Mouse (Mus musculus) midbrain, postnatal 0 days (tissue): ENCODE results near the gene Echs1. TPM values are rescaled to one million over a fixed set of nuclear protein-coding genes. Genes with fewer than 3 reads are reported as not detected.
"Not testable (repeated sequence)": the region's sequence is repeated elsewhere in the genome, so short reads cannot be mapped to it uniquely, and the experiment has no call there.

Source experiments
- ATAC-seq: fragments of 200-750 bp; cut with Nextera tagmentation; 2 replicates; pipeline ENCODE4 v1.8.0; 2017; ENCODE audit warnings: moderate number of reproducible peaks, mild to moderate bottlenecking, moderate TSS enrichment, moderate library complexity; ENCODE audit not compliant: low FRiP score
- DNase-seq: peaks from one replicate; pipeline ENCODE4 v3.0.0-alpha.2; 2015; ENCODE audit warnings: low spot score
- H3K27ac ChIP-seq: fragments of 300-500 bp; sonication (generic); 2 replicates; pipeline ENCODE4 v1.5.1; 2014; ENCODE audit warnings: low read depth, mild to moderate bottlenecking, low read length, mixed read lengths
- H3K27me3 ChIP-seq: fragments of 300-500 bp; sonication (generic); 2 replicates; pipeline ENCODE4 v1.6.1; 2014; ENCODE audit warnings: low read length, control low read depth, mixed read lengths; ENCODE audit not compliant: insufficient read depth
- H3K36me3 ChIP-seq: fragments of 300-500 bp; sonication (generic); 2 replicates; pipeline ENCODE4 v1.6.1; 2014; ENCODE audit warnings: low read length, control low read depth, mixed read lengths; ENCODE audit not compliant: insufficient read depth
- H3K4me1 ChIP-seq: fragments of 300-500 bp; sonication (generic); 2 replicates; pipeline ENCODE4 v1.6.1; 2014; ENCODE audit warnings: mild to moderate bottlenecking, control low read depth, antibody characterized with exemption, low read length, mixed read lengths; ENCODE audit not compliant: insufficient read depth
- H3K4me2 ChIP-seq: fragments of 300-500 bp; sonication (generic); 2 replicates; pipeline ENCODE4 v1.6.1; 2014; ENCODE audit warnings: low read depth, mild to moderate bottlenecking, low read length, mixed read lengths; ENCODE audit not compliant: poor library complexity, severe bottlenecking
- H3K4me3 ChIP-seq: fragments of 300-500 bp; sonication (generic); 2 replicates; pipeline ENCODE4 v1.5.1; 2014; ENCODE audit warnings: low read depth, mild to moderate bottlenecking, low read length, moderate library complexity
- H3K9ac ChIP-seq: fragments of 300-500 bp; sonication (generic); replicated peaks from 2 replicates; pipeline ENCODE4 v1.6.1; 2014; ENCODE audit warnings: mild to moderate bottlenecking, low read length, moderate library complexity, mixed read lengths; ENCODE audit not compliant: poor library complexity, severe bottlenecking
- H3K9me3 ChIP-seq: fragments of 300-500 bp; sonication (generic); 2 replicates; pipeline ENCODE4 v1.6.1; 2016; ENCODE audit warnings: low read length, control low read depth
- CTCF ChIP-seq: IDR thresholded peaks from 2 replicates; pipeline ENCODE4 v1.5.1; 2016; ENCODE audit warnings: antibody characterized with exemption, mild to moderate bottlenecking
- WGBS: fragments of 180-500 bp; shearing (Covaris S2); extraction: QIAGEN DNeasy Blood & Tissue Kit; methylation state at CpG from one replicate; pipeline ENCODE4 v1.1.7; 2014; 5-methylcytosine and 5-hydroxymethylcytosine counted together
- polyA plus RNA-seq: library from polyadenylated mRNA; unstranded; fragments of >200 nt; fragmentation: Nextera tagmentation; extraction: Ambion mirVana; gene quantifications from 2 replicates; pipeline ENCODE4 v1.2.1, GENCODE M21; 2015
- total RNA-seq: library from RNA; depleted of rRNA; stranded (reverse); fragments of >200 nt; gene quantifications from 2 replicates; pipeline ENCODE4 v1.2.3, GENCODE M21; 2014

Gene Echs1
- total and polyA plus RNA-seq, 2 experiments from 2014 or later, result 75.5 to 108 TPM

DNA sequence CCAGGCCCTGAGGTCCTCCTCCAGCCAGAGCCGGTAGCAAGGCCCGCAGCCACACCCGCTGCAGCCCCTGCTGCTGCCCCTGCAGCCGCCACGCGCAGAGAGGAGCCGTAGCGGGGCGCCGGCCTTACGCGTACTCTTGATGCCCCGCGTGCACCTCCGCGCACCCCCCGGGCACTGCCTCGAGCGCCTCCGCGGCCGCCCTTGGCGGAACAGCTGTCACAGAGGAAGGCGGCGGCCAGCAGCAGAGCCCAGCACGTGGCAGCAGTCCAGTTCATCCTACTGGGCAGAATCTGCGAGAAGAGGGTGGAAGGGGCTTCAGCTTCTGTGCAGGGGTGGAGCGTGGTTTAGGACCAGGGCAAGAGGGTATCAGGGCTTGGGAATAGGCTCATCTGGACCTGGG is 37.1 kb upstream of the Echs1 start:
- ATAC-seq (peak; percentile 36), DNase-seq (peak; percentile 54)
- no peaks in the 10 kb centered on the region for H3K9me3 ChIP-seq
- H3K4me1 ChIP-seq, result peaks cover 19% of the 10 kb centered on the region; the same call in 1 of the 2 replicates
- H3K9ac ChIP-seq, result peak overlapping the region; percentile 82
- peak overlapping the region; percentile 92 for H3K27ac ChIP-seq
- H3K27me3 ChIP-seq, result no peaks in the 10 kb centered on the region
- H3K4me3 ChIP-seq, result peak overlapping the region; percentile 49
- 3% methylated on average over 14 of the region's 28 CpGs for WGBS
- no peaks in the 10 kb centered on the region for H3K36me3 ChIP-seq
- TF ChIP-seq CTCF, result no peak
- peak overlapping the region; percentile 80 for H3K4me2 ChIP-seq

DNA sequence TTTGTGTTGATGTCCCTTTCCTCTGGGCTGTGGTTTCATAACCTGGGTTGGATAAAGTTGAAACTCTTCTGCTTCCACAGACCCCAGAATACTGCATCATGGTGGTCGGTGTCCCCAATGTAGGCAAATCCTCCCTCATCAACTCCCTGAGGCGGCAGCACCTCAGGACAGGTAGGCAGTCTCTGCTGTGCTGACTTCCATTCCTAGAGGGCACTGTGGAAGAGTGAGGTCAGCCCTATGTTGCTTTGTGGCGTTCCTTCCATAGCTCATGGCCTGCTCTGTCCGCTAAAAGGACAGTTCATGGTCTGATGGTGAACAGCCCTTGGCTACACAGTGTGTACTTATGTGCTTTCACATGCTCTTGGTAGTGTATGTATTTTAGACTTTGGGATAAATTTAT is 28.3 kb upstream of the Echs1 start:
- DNase-seq, result no peak

DNA sequence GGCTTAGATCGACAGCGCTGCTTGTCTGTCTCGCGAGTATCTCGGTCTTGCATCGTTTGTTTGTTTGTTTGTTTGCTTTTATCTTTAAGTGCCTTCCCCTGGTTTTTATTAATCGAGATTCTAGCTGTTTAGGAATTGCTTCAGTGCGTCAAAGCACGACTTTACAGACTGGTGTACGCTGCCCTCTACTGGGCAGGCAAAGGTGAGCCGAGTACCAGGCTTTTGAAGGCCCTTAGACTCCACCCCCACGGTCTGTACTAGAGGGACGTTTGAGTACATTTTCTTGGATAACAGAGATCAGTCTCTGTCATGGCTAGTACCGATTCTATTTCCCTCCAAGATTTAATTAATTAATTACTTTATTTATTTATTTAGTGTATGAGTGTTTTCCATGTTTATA is 25.1 kb upstream of the Echs1 start:
- no peak overlapping the region for H3K27ac ChIP-seq
- TF ChIP-seq CTCF, result peak; percentile 71
- H3K9ac ChIP-seq, result no peak overlapping the region
- H3K9me3 ChIP-seq, result no peaks in the 10 kb centered on the region
- H3K4me3 ChIP-seq, result no peak overlapping the region
- H3K4me2 ChIP-seq, result no peak overlapping the region
- H3K4me1 ChIP-seq, result peaks cover 4% of the 10 kb centered on the region
- H3K36me3 ChIP-seq, result no peaks in the 10 kb centered on the region
- DNase-seq (peak; percentile 65), ATAC-seq (no peak)
- 6% methylated on average over 14 of the region's 14 CpGs for WGBS
- H3K27me3 ChIP-seq, result no peaks in the 10 kb centered on the region

More for the DNA sequence above, 28.3 kb upstream of the Echs1 start:
- Histone ChIP-seq H3K27me3 (no peaks in the 10 kb centered on the region), H3K4me2 (no peak overlapping the region), H3K4me1 (no peaks in the 10 kb centered on the region), H3K9me3 (no peaks in the 10 kb centered on the region), H3K4me3 (no peak overlapping the region), H3K36me3 (0 out of 2 replicates have a peak, but pooled peaks cover 2% of the 10 kb centered on the region), H3K27ac (no peak overlapping the region), H3K9ac (no peak overlapping the region)
- no peak for TF ChIP-seq CTCF
- 82% methylated on average over 4 of the region's 4 CpGs for WGBS
- ATAC-seq, result no peak

DNA sequence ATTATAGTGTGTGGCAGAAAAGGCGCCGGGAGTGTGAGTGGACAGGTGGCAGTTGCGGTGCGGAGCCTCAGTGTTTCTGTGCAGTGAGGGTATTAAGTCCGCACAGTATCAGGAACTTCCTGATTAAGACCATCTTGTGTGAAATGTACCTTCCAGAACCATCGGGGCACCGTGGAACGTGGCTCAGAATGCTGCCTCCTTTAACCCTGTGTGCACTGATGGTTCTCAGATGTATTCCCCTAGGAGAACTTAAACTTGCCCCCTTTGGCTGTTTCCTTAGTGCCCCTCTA is 21.7 kb upstream of the Echs1 start:
- Histone ChIP-seq H3K27ac (peak overlapping the region; percentile 89), H3K27me3 (no peaks in the 10 kb centered on the region), H3K36me3 (no peaks in the 10 kb centered on the region), H3K9ac (peak overlapping the region; percentile 76), H3K4me2 (peak overlapping the region; percentile 88), H3K9me3 (no peaks in the 10 kb centered on the region), H3K4me1 (peaks cover 4% of the 10 kb centered on the region), H3K4me3 (peak overlapping the region; percentile 63)
- no peak; the same call in 1 of the 2 replicates for ATAC-seq
- DNase-seq, result no peak
- no peak for TF ChIP-seq CTCF
- WGBS, result under 1% methylated on average over 8 of the region's 8 CpGs

DNA sequence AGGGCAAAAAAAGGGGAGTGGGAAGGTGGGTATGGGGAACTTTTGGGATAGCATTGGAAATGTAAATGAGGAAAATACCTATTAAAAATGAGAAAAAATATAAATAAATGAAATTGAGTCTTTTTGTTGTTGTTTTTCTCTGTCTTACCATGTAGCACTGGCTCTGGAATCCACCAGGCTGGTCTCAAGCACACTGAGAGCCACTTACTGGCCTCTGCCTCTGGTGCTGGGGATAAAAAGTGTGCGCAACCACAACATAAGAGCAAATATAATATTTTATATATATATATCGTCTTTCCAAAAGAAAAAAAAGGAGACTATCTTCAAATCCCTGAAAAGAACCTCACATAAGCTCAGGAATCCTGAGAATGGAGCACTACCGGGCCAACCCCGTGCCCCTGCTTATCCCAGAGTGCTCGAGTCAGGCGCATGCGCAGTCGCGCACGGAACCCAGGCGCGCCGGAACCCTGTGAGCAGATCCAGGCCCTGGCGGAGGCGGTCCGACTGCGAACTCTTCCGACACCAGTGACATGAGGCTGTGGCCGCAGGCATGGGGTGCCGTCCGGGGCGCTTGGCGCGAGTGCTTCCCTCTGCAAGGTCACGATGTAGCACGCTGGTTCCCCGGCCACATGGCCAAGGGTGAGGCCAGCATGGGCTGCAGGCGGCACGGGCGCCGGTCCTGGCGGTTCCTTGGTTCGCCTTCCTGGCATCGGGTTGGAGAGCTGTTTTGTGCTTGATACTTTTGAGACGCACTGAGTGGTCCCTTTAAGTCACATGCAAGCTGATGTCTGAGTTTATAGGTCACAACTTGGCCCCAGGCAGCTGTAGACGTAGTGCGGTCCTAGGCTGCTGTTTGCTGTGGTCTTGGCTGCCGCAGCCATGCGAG is 21.1 kb upstream of the Echs1 start, which contains the start of gene Mtg1:
Gene Mtg1 (plus strand): TSS at position 430 of the 886 bp plus-strand sequence.
- ATAC-seq (peak; percentile 97), DNase-seq (peak; percentile 96)
- peak within 1 kb of the TSS; percentile 88 for H3K4me2 ChIP-seq
- no peaks in the 10 kb centered on the region for H3K27me3 ChIP-seq
- 2% methylated on average over 39 of the region's 39 CpGs for WGBS
- peak within 1 kb of the TSS; percentile 76 for H3K9ac ChIP-seq
- TF ChIP-seq CTCF, result peak; percentile 24; the same call in 1 of the 2 replicates
- H3K36me3 ChIP-seq, result no peaks in the 10 kb centered on the region
- H3K9me3 ChIP-seq, result no peaks in the 10 kb centered on the region
- H3K27ac ChIP-seq, result peak within 1 kb of the TSS; percentile 89
- H3K4me1 ChIP-seq, result peaks cover 4% of the 10 kb centered on the region
- H3K4me3 ChIP-seq, result peak within 1 kb of the TSS; percentile 63

DNA sequence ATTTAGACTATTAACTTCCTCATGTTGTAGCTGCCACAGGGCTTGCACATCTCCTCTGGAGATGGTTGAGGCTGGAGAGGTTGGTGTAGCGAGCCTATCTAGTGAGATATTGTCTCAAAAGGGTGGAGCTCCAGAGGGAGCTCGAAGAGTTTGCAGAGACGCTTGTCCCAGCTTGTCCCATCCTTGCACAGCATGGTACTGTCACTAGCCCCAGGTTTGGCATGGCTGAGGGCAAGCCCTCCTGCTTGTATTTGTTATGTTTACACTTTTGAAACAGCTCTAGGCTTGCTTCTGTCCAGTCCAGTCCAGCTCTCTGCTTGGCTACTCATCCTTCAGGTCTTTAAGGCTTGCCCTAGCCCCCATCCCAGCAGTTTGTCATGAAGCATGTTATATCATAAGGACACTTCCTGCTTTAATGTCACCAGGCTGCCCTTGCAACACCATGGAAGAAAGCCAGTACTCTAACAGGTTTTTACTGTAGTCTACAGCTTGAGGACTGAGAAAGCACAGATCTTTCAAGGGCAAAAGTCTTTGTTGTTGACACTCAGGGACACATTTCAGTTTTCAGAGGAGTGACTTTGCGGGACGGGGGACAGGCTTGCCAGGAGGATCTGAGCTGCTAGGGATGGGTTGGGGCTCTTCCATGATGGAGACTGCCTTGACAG is 19.0 kb upstream of the Echs1 start:
- ATAC-seq, result no peak
- H3K4me2 ChIP-seq, result no peak overlapping the region
- H3K4me3 ChIP-seq, result no peak overlapping the region

DNA sequence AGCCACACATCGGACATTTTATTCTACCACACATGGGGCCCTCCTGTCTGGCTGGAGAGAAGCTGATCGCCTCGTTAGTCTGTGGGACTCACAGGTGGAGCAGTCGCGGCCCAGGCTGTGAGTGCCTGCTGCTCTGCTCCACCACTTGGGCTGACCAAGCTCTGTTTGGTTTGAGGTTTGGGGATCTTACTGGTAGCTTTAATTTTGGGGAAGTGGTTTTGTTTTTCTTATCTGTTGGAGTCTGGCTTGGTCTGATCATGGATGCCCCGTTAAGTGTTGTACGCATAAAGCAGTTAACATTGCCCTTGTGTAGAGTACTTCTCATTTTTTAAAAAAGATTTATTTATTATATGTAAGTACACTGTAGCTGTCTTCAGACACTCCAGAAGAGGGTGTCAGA is 17.8 kb upstream of the Echs1 start:
- H3K27ac ChIP-seq, ATAC-seq, H3K4me2 ChIP-seq, DNase-seq, H3K9me3 ChIP-seq, H3K36me3 ChIP-seq, H3K4me1 ChIP-seq, H3K27me3 ChIP-seq, H3K4me3 ChIP-seq, H3K9ac ChIP-seq: not testable (repeated sequence)
- WGBS, result 94% methylated on average over 3 of the region's 7 CpGs

More for the DNA sequence above, 19.0 kb upstream of the Echs1 start:
- no peaks in the 10 kb centered on the region for H3K36me3 ChIP-seq
- 85% methylated on average over 5 of the region's 5 CpGs for WGBS
- no peak for TF ChIP-seq CTCF
- H3K4me1 ChIP-seq, result peaks cover 4% of the 10 kb centered on the region
- no peaks in the 10 kb centered on the region for H3K27me3 ChIP-seq
- no peaks in the 10 kb centered on the region for H3K9me3 ChIP-seq
- no peak for DNase-seq
- no peak overlapping the region for H3K9ac ChIP-seq
- H3K27ac ChIP-seq, result no peak overlapping the region

DNA sequence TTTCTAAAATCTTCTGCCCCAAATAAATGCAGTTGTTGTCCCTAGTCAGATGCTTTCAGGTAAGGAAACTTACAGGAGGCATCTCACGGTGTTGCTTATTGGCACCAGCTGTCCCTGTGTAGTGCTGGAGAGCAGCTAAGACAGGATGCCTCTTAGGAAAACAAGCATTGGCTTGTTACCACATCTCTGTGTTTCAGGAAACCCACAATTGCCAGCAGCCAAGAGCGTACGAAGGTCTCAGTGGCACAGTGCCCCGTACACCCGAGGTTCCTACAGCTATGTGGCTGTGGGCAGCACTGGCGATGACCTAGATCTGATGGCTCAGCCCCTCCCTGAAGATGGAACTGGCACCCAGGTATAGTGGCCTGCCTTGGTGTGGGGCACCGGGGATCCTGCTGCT is 15.9 kb upstream of the Echs1 start:
- not testable (repeated sequence) for H3K27me3 ChIP-seq, H3K4me2 ChIP-seq, H3K4me3 ChIP-seq, H3K9me3 ChIP-seq, H3K36me3 ChIP-seq, ATAC-seq, H3K9ac ChIP-seq, H3K4me1 ChIP-seq, DNase-seq, H3K27ac ChIP-seq
- WGBS, result 89% methylated on average over 7 of the region's 7 CpGs
